Mouse (Mus musculus) neural tube, embryonic 15.5 days (tissue): ENCODE data around the gene Hs3st3b1. TPM values are rescaled to one million over a fixed set of nuclear protein-coding genes. Genes with fewer than 3 reads are reported as not detected.

Source experiments
- ATAC-seq: fragments of 200-750 bp; cut with Nextera tagmentation; 2 replicates; pipeline ENCODE4 v1.8.0; 2017; ENCODE audit warnings: mild to moderate bottlenecking, moderate TSS enrichment, moderate library complexity; ENCODE audit not compliant: low FRiP score
- H3K27ac ChIP-seq: fragments of 300-500 bp; sonication (generic); replicated peaks from 2 replicates; pipeline ENCODE4 v1.5.1; 2015; ENCODE audit warnings: mild to moderate bottlenecking, inconsistent platforms
- H3K27me3 ChIP-seq: fragments of 300-500 bp; sonication (generic); replicated peaks from 2 replicates; pipeline ENCODE4 v1.6.1; 2015; ENCODE audit warnings: inconsistent platforms
- H3K36me3 ChIP-seq: fragments of 300-500 bp; sonication (generic); 2 replicates; pipeline ENCODE4 v1.6.1; 2015; ENCODE audit warnings: inconsistent platforms
- H3K4me1 ChIP-seq: fragments of 300-500 bp; sonication (generic); 2 replicates; pipeline ENCODE4 v1.6.1; 2015; ENCODE audit warnings: inconsistent platforms
- H3K4me2 ChIP-seq: fragments of 300-500 bp; sonication (generic); 2 replicates; pipeline ENCODE4 v1.6.1; 2015; ENCODE audit warnings: inconsistent platforms, mild to moderate bottlenecking, moderate library complexity
- H3K4me3 ChIP-seq: fragments of 300-500 bp; sonication (generic); replicated peaks from 2 replicates; pipeline ENCODE4 v1.5.1; 2015; ENCODE audit warnings: mild to moderate bottlenecking, inconsistent platforms
- H3K9ac ChIP-seq: fragments of 300-500 bp; sonication (generic); replicated peaks from 2 replicates; pipeline ENCODE4 v1.6.1; 2015; ENCODE audit warnings: mild to moderate bottlenecking, inconsistent platforms
- H3K9me3 ChIP-seq: fragments of 300-500 bp; sonication (generic); replicated peaks from 2 replicates; pipeline ENCODE4 v1.6.1; 2016; ENCODE audit warnings: inconsistent platforms
- WGBS: fragments of 180-500 bp; shearing (Covaris S2); methylation state at CpG from one replicate; pipeline ENCODE4 v1.1.7; 2015; ENCODE audit warnings: mixed read lengths; 5-methylcytosine and 5-hydroxymethylcytosine counted together
- polyA plus RNA-seq: library from polyadenylated mRNA; unstranded; fragments of >200 nt; fragmentation: Nextera tagmentation; extraction: Ambion mirVana; gene quantifications from 2 replicates; pipeline ENCODE4 v1.2.1, GENCODE M21; 2015

The Hs3st3b1 gene
- polyA plus RNA-seq, 1 experiment from 2014 or later, result 7.1 TPM

DNA sequence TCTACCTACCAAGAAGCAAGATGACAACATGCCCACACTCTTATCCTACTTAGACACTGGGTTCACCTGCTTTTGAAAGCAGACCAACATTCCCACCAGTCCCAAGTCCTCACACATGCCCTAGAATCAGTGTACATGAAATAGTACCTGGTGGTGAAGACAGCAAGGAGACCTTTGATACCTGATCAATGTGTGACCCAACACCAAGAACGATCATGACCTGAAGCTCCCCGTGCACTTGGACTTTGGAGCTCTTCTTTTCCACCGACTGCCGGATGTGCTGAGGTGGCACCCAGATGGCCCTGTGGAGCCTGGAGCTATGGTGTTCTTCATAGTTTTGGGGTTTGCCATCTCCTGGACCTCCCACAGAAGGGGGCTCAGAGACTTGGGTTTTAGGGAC, 43.5 kb downstream of the Hs3st3b1 start:
- 99% methylated on average over 4 of the region's 4 CpGs for WGBS
- Histone ChIP-seq H3K4me1 (no peaks in the 10 kb centered on the region), H3K9ac (no peak overlapping the region), H3K9me3 (no peaks in the 10 kb centered on the region), H3K27me3 (no peaks in the 10 kb centered on the region), H3K36me3 (no peaks in the 10 kb centered on the region), H3K4me3 (no peak overlapping the region), H3K27ac (no peak overlapping the region), H3K4me2 (no peak overlapping the region)
- ATAC-seq, result no peak

DNA sequence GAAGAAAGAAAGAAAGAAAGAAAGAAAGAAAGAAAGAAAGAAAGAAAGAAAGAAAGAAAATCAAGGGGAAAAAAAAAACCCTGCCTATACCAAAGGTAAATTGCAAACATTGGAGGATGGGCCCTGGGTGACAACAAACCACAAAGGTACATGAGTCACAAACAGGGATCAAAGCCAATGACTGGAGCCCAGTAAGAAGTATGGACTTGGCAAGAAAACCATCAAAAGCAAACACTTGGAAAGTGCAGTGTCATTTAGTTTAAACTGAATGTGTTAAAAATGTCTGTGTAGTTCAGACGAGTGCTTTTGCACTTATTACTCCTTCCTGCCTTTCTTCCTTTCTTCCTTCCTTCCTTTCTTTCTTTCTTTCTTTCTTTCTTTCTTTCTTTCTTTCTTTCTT, 59.3 kb downstream of the Hs3st3b1 start:
- Histone ChIP-seq H3K36me3 (no peaks in the 10 kb centered on the region), H3K4me3 (no peak overlapping the region), H3K9ac (no peak overlapping the region), H3K27me3 (no peaks in the 10 kb centered on the region), H3K4me1 (no peaks in the 10 kb centered on the region), H3K27ac (no peak overlapping the region), H3K4me2 (no peak overlapping the region), H3K9me3 (no peaks in the 10 kb centered on the region)
- ATAC-seq, result no peak
- WGBS, result 68% methylated on average over 1 of the region's 1 CpGs

DNA sequence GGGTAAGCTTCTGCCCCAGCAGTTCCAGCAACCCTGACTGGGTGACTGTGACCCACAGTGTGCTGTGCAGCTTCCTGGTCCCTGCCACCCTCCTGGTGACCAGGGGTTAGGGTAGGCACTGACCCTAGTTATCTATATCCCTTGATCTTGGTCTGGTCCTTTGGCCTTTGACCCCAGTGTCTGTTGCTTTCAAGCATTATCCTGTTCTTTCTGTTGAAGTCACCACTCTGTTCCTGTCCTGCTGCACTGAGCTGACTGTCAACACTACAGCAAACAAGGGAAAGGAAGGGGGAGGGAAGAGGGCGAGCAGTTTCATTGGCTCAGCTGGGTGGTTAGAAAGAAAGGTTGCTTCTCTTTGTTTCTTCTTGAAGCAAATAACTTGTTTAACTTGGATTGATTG, 60.1 kb downstream of the Hs3st3b1 start:
- 21% methylated on average over 1 of the region's 1 CpGs for WGBS
- no peak overlapping the region for H3K27ac ChIP-seq
- no peak overlapping the region for H3K4me2 ChIP-seq
- no peak for ATAC-seq
- H3K9ac ChIP-seq, result no peak overlapping the region
- no peaks in the 10 kb centered on the region for H3K27me3 ChIP-seq
- no peaks in the 10 kb centered on the region for H3K9me3 ChIP-seq
- H3K4me3 ChIP-seq, result no peak overlapping the region
- no peaks in the 10 kb centered on the region for H3K4me1 ChIP-seq
- H3K36me3 ChIP-seq, result no peaks in the 10 kb centered on the region

DNA sequence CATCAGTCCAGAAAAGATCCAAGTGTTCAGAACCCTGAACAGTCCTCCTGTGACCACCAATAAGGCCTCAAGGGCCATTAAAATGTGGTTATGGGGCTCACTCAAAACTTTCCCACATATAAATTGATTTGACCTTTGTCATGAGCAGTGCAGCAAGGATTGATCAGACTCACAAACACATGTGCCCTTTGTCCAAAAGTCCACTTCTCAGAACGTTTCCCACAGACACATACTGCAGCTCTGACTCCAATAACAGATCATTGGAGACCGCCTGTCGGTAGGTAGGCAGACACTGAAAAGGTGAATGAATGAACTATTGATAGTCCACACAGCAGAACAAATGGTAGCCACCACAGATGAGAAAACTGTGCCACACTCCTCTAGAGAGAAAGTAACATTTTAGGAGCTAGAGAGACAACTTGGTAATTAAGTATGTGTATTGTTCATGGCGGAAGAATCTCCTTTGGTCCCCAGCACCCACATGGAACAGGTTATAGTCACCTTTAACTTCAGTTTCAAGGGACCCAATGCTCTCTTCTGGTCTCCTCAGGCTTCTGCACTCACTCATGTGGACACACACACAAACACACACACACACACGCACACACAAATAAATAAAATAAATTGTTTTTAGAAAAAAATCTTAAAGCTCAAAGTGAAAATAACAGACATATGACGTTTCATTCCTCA, 70.9 kb downstream of the Hs3st3b1 start:
- H3K4me1 ChIP-seq, result no peaks in the 10 kb centered on the region
- H3K9me3 ChIP-seq, result no peaks in the 10 kb centered on the region
- 90% methylated on average over 6 of the region's 6 CpGs for WGBS
- no peaks in the 10 kb centered on the region for H3K27me3 ChIP-seq
- H3K27ac ChIP-seq, result no peak overlapping the region
- no peak overlapping the region for H3K4me2 ChIP-seq
- no peaks in the 10 kb centered on the region for H3K36me3 ChIP-seq
- no peak for ATAC-seq
- no peak overlapping the region for H3K4me3 ChIP-seq
- H3K9ac ChIP-seq, result no peak overlapping the region

DNA sequence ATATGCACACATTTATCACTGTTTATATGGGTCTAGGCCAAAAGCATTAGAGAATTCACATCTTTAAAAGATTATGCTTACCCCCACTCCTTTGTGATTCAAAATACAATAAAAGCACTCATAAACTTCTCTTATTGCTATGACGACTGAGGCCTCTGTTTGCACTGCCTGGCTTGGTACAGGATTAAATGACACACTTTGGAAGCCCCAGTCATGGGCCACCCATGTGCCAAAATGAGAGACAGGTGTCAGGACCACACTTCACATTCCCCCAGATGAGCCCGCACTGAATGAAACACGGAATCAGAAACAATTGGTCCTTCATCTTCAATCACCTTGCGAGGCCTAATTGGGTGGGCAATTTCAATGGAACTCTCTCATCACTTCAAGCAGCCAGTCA, 71.8 kb downstream of the Hs3st3b1 start:
- Histone ChIP-seq H3K4me2 (no peak overlapping the region), H3K36me3 (no peaks in the 10 kb centered on the region), H3K27ac (no peak overlapping the region), H3K27me3 (no peaks in the 10 kb centered on the region), H3K9ac (no peak overlapping the region), H3K9me3 (no peaks in the 10 kb centered on the region), H3K4me1 (no peaks in the 10 kb centered on the region), H3K4me3 (no peak overlapping the region)
- ATAC-seq, result no peak
- 67% methylated on average over 4 of the region's 4 CpGs for WGBS

DNA sequence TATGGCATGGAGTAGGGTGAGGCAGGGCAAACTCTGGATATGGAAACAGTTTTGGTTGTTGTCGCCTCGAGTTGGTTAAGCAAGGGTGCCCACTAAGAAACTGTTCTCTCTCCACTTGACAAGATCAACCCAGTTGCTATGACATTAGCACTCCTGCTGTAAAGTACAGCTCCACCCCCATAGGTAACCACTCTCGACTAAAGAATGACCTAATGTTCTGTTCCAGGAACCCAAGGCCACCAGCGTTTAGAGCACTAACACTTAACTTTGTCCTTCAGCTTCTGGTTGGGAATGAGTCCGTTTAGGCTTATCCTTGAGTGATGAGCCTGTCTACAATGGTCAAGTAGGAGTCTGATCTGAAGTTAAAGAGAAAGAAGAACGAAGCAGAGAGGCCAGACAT, 76.7 kb downstream of the Hs3st3b1 start:
- Histone ChIP-seq H3K27me3 (no peaks in the 10 kb centered on the region), H3K36me3 (no peaks in the 10 kb centered on the region), H3K4me1 (peaks cover 7% of the 10 kb centered on the region), H3K27ac (no peak overlapping the region), H3K4me2 (no peak overlapping the region), H3K9me3 (no peaks in the 10 kb centered on the region), H3K9ac (no peak overlapping the region), H3K4me3 (no peak overlapping the region)
- no CpG with 5 or more reads among the region's 6 CpGs for WGBS
- no peak for ATAC-seq

DNA sequence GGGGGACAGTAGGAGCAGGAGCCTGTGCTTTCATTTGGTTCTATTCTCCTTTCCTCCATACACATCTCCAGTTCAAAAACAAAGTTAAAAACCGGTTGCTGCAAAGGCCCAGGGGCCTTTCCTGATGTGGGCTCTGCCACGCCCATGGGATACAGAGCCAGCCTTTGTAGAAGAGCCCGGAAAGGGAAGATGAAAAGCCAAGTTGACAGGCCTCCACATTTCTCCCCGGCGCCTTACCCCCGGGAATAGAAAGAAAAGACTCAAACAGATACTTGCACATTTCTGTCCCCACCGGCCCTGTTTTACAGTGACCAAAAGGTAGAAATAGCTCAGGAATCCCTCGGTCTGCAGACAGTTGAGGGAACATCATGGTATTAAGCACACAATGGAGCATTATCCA, 77.4 kb downstream of the Hs3st3b1 start:
- Histone ChIP-seq H3K4me3 (no peak overlapping the region), H3K9ac (no peak overlapping the region)
- 37% methylated on average over 8 of the region's 8 CpGs for WGBS

DNA sequence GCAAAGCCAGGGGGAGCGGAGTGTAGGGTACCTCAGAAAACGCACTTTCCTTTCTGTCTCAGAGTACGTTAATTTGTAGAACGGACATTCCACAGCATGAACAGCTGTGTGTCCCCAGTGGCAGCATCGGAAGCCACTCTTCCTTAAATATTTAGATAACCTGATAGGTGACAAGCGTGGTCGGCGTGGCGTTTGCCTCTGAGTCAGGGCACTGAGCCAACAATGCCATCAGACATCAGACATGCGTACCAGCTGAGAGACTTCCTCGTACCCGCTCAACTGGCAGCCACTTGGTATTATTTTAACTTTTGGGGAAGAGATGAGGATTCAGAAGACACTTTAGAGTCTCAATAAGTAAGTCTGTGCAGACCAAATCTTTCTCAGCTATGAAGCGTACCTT, 84.6 kb downstream of the Hs3st3b1 start:
- no peak overlapping the region for H3K4me3 ChIP-seq
- no peak overlapping the region for H3K27ac ChIP-seq
- H3K27me3 ChIP-seq, result no peaks in the 10 kb centered on the region
- H3K4me1 ChIP-seq, result 0 out of 2 replicates have a peak, but pooled peaks cover 5% of the 10 kb centered on the region
- H3K36me3 ChIP-seq, result no peaks in the 10 kb centered on the region
- H3K9me3 ChIP-seq, result no peaks in the 10 kb centered on the region
- WGBS, result 72% methylated on average over 13 of the region's 13 CpGs
- no peak overlapping the region for H3K9ac ChIP-seq
- ATAC-seq, result no peak
- no peak overlapping the region for H3K4me2 ChIP-seq

More for the DNA sequence above, 77.4 kb downstream of the Hs3st3b1 start:
- Histone ChIP-seq H3K27me3 (no peaks in the 10 kb centered on the region), H3K36me3 (no peaks in the 10 kb centered on the region), H3K4me2 (no peak overlapping the region), H3K27ac (0 out of 2 replicates have a peak overlapping the region, but pooled peaks have one; percentile 18), H3K9me3 (no peaks in the 10 kb centered on the region), H3K4me1 (peaks cover 7% of the 10 kb centered on the region)
- no peak for ATAC-seq

Other genes with a start within 250 kb of the Hs3st3b1 start
- 24.0 and 30.2 TPM in 2 replicates for gene Cox10, start 157.2 kb upstream of the Hs3st3b1 start, polyA plus RNA-seq